Mouse (Mus musculus) liver, postnatal 0 days (tissue): ENCODE measurements around the gene Tbck.

Experiments
- CTCF ChIP-seq: sonication (generic); IDR thresholded peaks from 2 replicates; pipeline ENCODE4 v1.5.1; 2016; ENCODE audit warnings: antibody characterized with exemption, low read depth
- EP300 ChIP-seq: IDR thresholded peaks from 2 replicates; pipeline ENCODE4 v1.6.1; 2016; ENCODE audit warnings: antibody characterized with exemption, low read depth, mild to moderate bottlenecking

GRCm38 (mm10) chr3:132776686-132777085, 92.7 kb downstream of the Tbck start:
- TF ChIP-seq CTCF = no peak
- no peak for TF ChIP-seq EP300
